22 mouse cellular contexts compared by ENCODE assay signal in genomic region chr7:95465506-95465905, GRCm38 (mm10).
DNase-seq lines count a peak whose midpoint lies in the region; ATAC-seq and TF ChIP-seq lines count a peak whose summit lies in the region.
"Had no signal": no experiment of that assay in that cellular context is flagged by ENCODE, and none has a peak within 500 bp of the region (broad histone marks: within the 10 kb centered on the region; RNA-seq: fewer than 3 reads in every experiment).

No protein-coding gene starts in this region.

- no peaks in the 10 kb centered on the region for H3K79me2 ChIP-seq in liver, adult 2 months (ENCODE audit: control insufficient read depth, insufficient read depth, low read length)

- H3K36me3 ChIP-seq in liver, adult 2 months (ENCODE audit: control insufficient read depth, insufficient read depth, low read length) = no peaks in the 10 kb centered on the region
- no peaks in the 10 kb centered on the region for H3K36me3 ChIP-seq in liver, embryonic 11.5 days (ENCODE audit: control insufficient read depth, insufficient read depth, low read length)
- H3K36me3 ChIP-seq: embryonic facial prominence, embryonic 12.5 days; forebrain, embryonic 15.5 days; G1E; heart, embryonic 15.5 days; hindbrain, embryonic 12.5 days had no signal

- H3K4me2 ChIP-seq in liver, embryonic 11.5 days = no peak overlapping the region
- H3K4me2 ChIP-seq: embryonic facial prominence, embryonic 12.5 days; forebrain, embryonic 15.5 days; heart, embryonic 15.5 days; hindbrain, embryonic 12.5 days had no signal

- H3K9ac ChIP-seq in liver, adult 2 months (ENCODE audit: low read depth, low read length) = no peak overlapping the region
- no peak overlapping the region for H3K9ac ChIP-seq in liver, embryonic 11.5 days (ENCODE audit: low read depth, low read length)
- H3K9ac ChIP-seq: embryonic facial prominence, embryonic 12.5 days; forebrain, embryonic 15.5 days; heart, embryonic 15.5 days; hindbrain, embryonic 12.5 days had no signal

- H3K9me3 ChIP-seq in liver, embryonic 11.5 days (ENCODE audit: control insufficient read depth, low read length) = no peaks in the 10 kb centered on the region
- H3K9me3 ChIP-seq: embryonic facial prominence, embryonic 12.5 days; forebrain, embryonic 15.5 days; heart, embryonic 15.5 days; hindbrain, embryonic 12.5 days had no signal

- H3K4me1 ChIP-seq in liver, adult 2 months (ENCODE audit: control insufficient read depth, insufficient read depth, low read length) = no peaks in the 10 kb centered on the region
- no peaks in the 10 kb centered on the region for H3K4me1 ChIP-seq in liver, embryonic 11.5 days (replicated peaks; ENCODE audit: control insufficient read depth, insufficient read depth, low read length)
- H3K4me1 ChIP-seq: embryonic facial prominence, embryonic 12.5 days; forebrain, embryonic 15.5 days; heart, embryonic 15.5 days; hindbrain, embryonic 12.5 days had no signal

- intact Hi-C loops in heart, postnatal 10 days (cut with DNase I) = no loop called here
- intact Hi-C loops in heart, postnatal 25 days (cut with DNase I) = no loop called here

- H3K27me3 ChIP-seq in liver, adult 2 months (ENCODE audit: control insufficient read depth, insufficient read depth, low read length) = no peaks in the 10 kb centered on the region
- H3K27me3 ChIP-seq in liver, embryonic 11.5 days (replicated peaks; ENCODE audit: control insufficient read depth, insufficient read depth, low read length) = no peaks in the 10 kb centered on the region
- H3K27me3 ChIP-seq: embryonic facial prominence, embryonic 12.5 days; forebrain, embryonic 15.5 days; heart, embryonic 15.5 days; hindbrain, embryonic 12.5 days had no signal

- H3K27ac ChIP-seq in liver, adult 2 months (replicated peaks; ENCODE audit: insufficient read depth, low read depth, low read length) = no peak overlapping the region
- no peak overlapping the region for H3K27ac ChIP-seq in liver, embryonic 11.5 days (ENCODE audit: low read depth, low read length)
- H3K27ac ChIP-seq: embryonic facial prominence, embryonic 12.5 days; forebrain, embryonic 15.5 days; heart, embryonic 15.5 days; hindbrain, embryonic 12.5 days had no signal

- no peak for ATAC-seq in liver, embryonic 11.5 days (replicated peaks; ENCODE audit: low FRiP score)
- ATAC-seq: CD4-positive, CD25-positive, alpha-beta regulatory T cell, adult 4 months; forebrain, embryonic 15.5 days; hindbrain, embryonic 16.5 days; inflammation-experienced regulatory T-cells, adult 6 months; intestine, postnatal 0 days had no signal

- no peak for TF ChIP-seq CTCF in liver, adult 2 months (IDR thresholded peaks at IDR 0.05; ENCODE audit: low read depth, low read length)

- WGBS in liver, adult 2 months = 71% methylated on average over 4 of the region's 4 CpGs
- WGBS in liver, embryonic 11.5 days = 80% methylated on average over 4 of the region's 4 CpGs

- peak; percentile 36 to 82 for DNase-seq in adrenal gland, adult (ENCODE audit: inconsistent age in 2 of 2, low spot score in 1 of 2)
- no peak for DNase-seq in adrenal gland, postnatal 4 days (ENCODE audit: low spot score in 2 of 2)
- DNase-seq in heart, postnatal 10 days = peak; percentile 9 to 15
- DNase-seq in heart, postnatal 25 days (ENCODE audit: low spot score) = no peak
- DNase-seq in liver, adult 2 months (ENCODE audit: extremely low read depth, low read depth, low spot score) = peak; percentile 29
- DNase-seq in liver, embryonic 11.5 days (ENCODE audit: low spot score) = no peak
- DNase-seq in adrenal gland, postnatal 36 days = peak; percentile 39 to 47
- no peak for DNase-seq in layer of hippocampus, postnatal 10 days (ENCODE audit: low spot score in 2 of 2)
- DNase-seq: B cell, adult 2 months; cerebellum, adult 11 months; cerebellum, adult 8-10 months; cerebellum, postnatal 14 days; heart, postnatal 36 days had no signal

- no peak overlapping the region for H3K4me3 ChIP-seq in liver, adult 2 months (ENCODE audit: insufficient read depth, low read depth, low read length)
- no peak overlapping the region for H3K4me3 ChIP-seq in liver, embryonic 11.5 days (ENCODE audit: low read depth, low read length)
- H3K4me3 ChIP-seq: embryonic facial prominence, embryonic 12.5 days; forebrain, embryonic 15.5 days; heart, embryonic 15.5 days; hindbrain, embryonic 12.5 days had no signal

- no peak for TF ChIP-seq POLR2A in liver, adult 2 months (IDR thresholded peaks at IDR 0.05; ENCODE audit: extremely low read depth, insufficient read depth, low read length)

Comparison
In these comparisons a context has a peak if more than half of its experiments do, and no peak if none do; other contexts are left out.
1. DNase-seq: peak in adrenal gland, adult (2 of 2), heart, postnatal 10 days (2 of 2), liver, adult 2 months (single experiment) and adrenal gland, postnatal 36 days (2 of 2); none in adrenal gland, postnatal 4 days (0 of 2), heart, postnatal 25 days (single experiment), liver, embryonic 11.5 days (single experiment) and layer of hippocampus, postnatal 10 days (0 of 2).